Mouse (Mus musculus) hindbrain, postnatal 0 days (tissue): ENCODE results near the gene Macrod2. TPM values are rescaled to one million over a fixed set of nuclear protein-coding genes. Genes with fewer than 3 reads are reported as not detected.
A peak's percentile ranks its signal among the peaks of the same experiment; 100 is the strongest.

ENCODE experiments used
- ATAC-seq: fragments of 200-750 bp; cut with Nextera tagmentation; 2 replicates; pipeline ENCODE4 v1.8.0; 2017; ENCODE audit warnings: mild to moderate bottlenecking, moderate TSS enrichment, moderate library complexity
- DNase-seq: peaks from one replicate; pipeline ENCODE4 v3.0.0-alpha.2; 2015; ENCODE audit warnings: low spot score
- H3K27ac ChIP-seq: fragments of 300-500 bp; sonication (generic); 2 replicates; pipeline ENCODE4 v1.5.1; 2014; ENCODE audit warnings: mild to moderate bottlenecking
- H3K27me3 ChIP-seq: fragments of 300-500 bp; sonication (generic); 2 replicates; pipeline ENCODE4 v1.6.1; 2014; ENCODE audit warnings: low read length, mixed read lengths; ENCODE audit not compliant: insufficient read depth
- H3K36me3 ChIP-seq: fragments of 300-500 bp; sonication (generic); 2 replicates; pipeline ENCODE4 v1.6.1; 2014; ENCODE audit warnings: low read length, mixed read lengths; ENCODE audit not compliant: insufficient read depth
- H3K4me1 ChIP-seq: fragments of 300-500 bp; sonication (generic); 2 replicates; pipeline ENCODE4 v1.6.1; 2014; ENCODE audit warnings: antibody characterized with exemption, low read length, mixed read lengths; ENCODE audit not compliant: insufficient read depth
- H3K4me2 ChIP-seq: fragments of 300-500 bp; sonication (generic); 2 replicates; pipeline ENCODE4 v1.6.1; 2014; ENCODE audit warnings: low read depth, mild to moderate bottlenecking, low read length, moderate library complexity, mixed read lengths
- H3K4me3 ChIP-seq: fragments of 300-500 bp; sonication (generic); 2 replicates; pipeline ENCODE4 v1.5.1; 2014; ENCODE audit warnings: low read length
- H3K9ac ChIP-seq: fragments of 300-500 bp; sonication (generic); replicated peaks from 2 replicates; pipeline ENCODE4 v1.6.1; 2014; ENCODE audit warnings: mild to moderate bottlenecking, low read length, moderate library complexity, mixed read lengths
- H3K9me3 ChIP-seq: fragments of 300-500 bp; sonication (generic); 2 replicates; pipeline ENCODE4 v1.6.1; 2016; ENCODE audit warnings: low read length, mixed read lengths
- CTCF ChIP-seq: IDR thresholded peaks from 2 replicates; pipeline ENCODE4 v1.5.1; 2016; ENCODE audit warnings: antibody characterized with exemption, control low read depth, low read depth
- WGBS: fragments of 180-500 bp; shearing (Covaris S2); extraction: QIAGEN DNeasy Blood & Tissue Kit; methylation state at CpG from one replicate; pipeline ENCODE4 v1.1.7; 2014; 5-methylcytosine and 5-hydroxymethylcytosine counted together
- polyA plus RNA-seq: library from polyadenylated mRNA; unstranded; fragments of >200 nt; fragmentation: Nextera tagmentation; extraction: Ambion mirVana; gene quantifications from 2 replicates; pipeline ENCODE4 v1.2.1, GENCODE M21; 2015
- total RNA-seq: library from RNA; depleted of rRNA; stranded (reverse); fragments of >200 nt; gene quantifications from 2 replicates; pipeline ENCODE4 v1.2.3, GENCODE M21; 2014

Macrod2 gene
- total and polyA plus RNA-seq, 2 experiments from 2014 or later: 18.3 to 60.0 TPM

- no peak for DNase-seq
- no peaks in the 10 kb centered on the region for H3K27me3 ChIP-seq
- no peak overlapping the region for H3K4me3 ChIP-seq
- no peak overlapping the region for H3K4me2 ChIP-seq
- H3K27ac ChIP-seq: no peak overlapping the region
- no peak for TF ChIP-seq CTCF
- H3K9me3 ChIP-seq: no peaks in the 10 kb centered on the region
- H3K36me3 ChIP-seq: no peaks in the 10 kb centered on the region
- no peaks in the 10 kb centered on the region for H3K4me1 ChIP-seq
- no peak for ATAC-seq
- H3K9ac ChIP-seq: no peak overlapping the region
- 58% methylated on average over 2 of the region's 2 CpGs for WGBS
Observed at GRCm38 (mm10) chr2:141142266-141142665, 747.2 kb downstream of the Macrod2 start.

- ATAC-seq (peak; percentile 71), DNase-seq (peak; percentile 49)
- Histone ChIP-seq H3K4me2 (no peak overlapping the region), H3K4me1 (no peaks in the 10 kb centered on the region), H3K27ac (no peak overlapping the region), H3K9me3 (no peaks in the 10 kb centered on the region), H3K4me3 (no peak overlapping the region), H3K9ac (no peak overlapping the region), H3K36me3 (no peaks in the 10 kb centered on the region), H3K27me3 (no peaks in the 10 kb centered on the region)
- 39% methylated on average over 7 of the region's 7 CpGs for WGBS
- TF ChIP-seq CTCF: no peak
Observed at GRCm38 (mm10) chr2:141152011-141152772, 757.1 kb downstream of the Macrod2 start.

GRCm38 (mm10) chr2:141155972-141156371, 760.9 kb downstream of the Macrod2 start:
- 49% methylated on average over 4 of the region's 4 CpGs for WGBS
- Histone ChIP-seq H3K4me1 (no peaks in the 10 kb centered on the region), H3K9ac (no peak overlapping the region), H3K9me3 (no peaks in the 10 kb centered on the region), H3K4me2 (no peak overlapping the region), H3K36me3 (no peaks in the 10 kb centered on the region), H3K27ac (no peak overlapping the region), H3K27me3 (no peaks in the 10 kb centered on the region), H3K4me3 (no peak overlapping the region)
- TF ChIP-seq CTCF: no peak
- DNase-seq: peak; percentile 9
- ATAC-seq: no peak

GRCm38 (mm10) chr2:141156979-141157593, 762.0 kb downstream of the Macrod2 start:
- H3K4me2 ChIP-seq: no peak overlapping the region
- DNase-seq: no peak
- no peak for ATAC-seq
- no peaks in the 10 kb centered on the region for H3K9me3 ChIP-seq
- no peaks in the 10 kb centered on the region for H3K27me3 ChIP-seq
- H3K4me1 ChIP-seq: no peaks in the 10 kb centered on the region
- no peak for TF ChIP-seq CTCF
- no peak overlapping the region for H3K27ac ChIP-seq
- H3K4me3 ChIP-seq: no peak overlapping the region
- no peaks in the 10 kb centered on the region for H3K36me3 ChIP-seq
- 67% methylated on average over 7 of the region's 7 CpGs for WGBS
- no peak overlapping the region for H3K9ac ChIP-seq

GRCm38 (mm10) chr2:141158161-141158560, 763.1 kb downstream of the Macrod2 start:
- Histone ChIP-seq H3K27ac (no peak overlapping the region), H3K4me3 (no peak overlapping the region), H3K36me3 (no peaks in the 10 kb centered on the region), H3K9ac (no peak overlapping the region), H3K9me3 (no peaks in the 10 kb centered on the region), H3K4me2 (no peak overlapping the region), H3K4me1 (no peaks in the 10 kb centered on the region), H3K27me3 (no peaks in the 10 kb centered on the region)
- ATAC-seq: no peak
- TF ChIP-seq CTCF: no peak
- WGBS: 51% methylated on average over 7 of the region's 7 CpGs
- no peak for DNase-seq

- H3K9ac ChIP-seq: no peak overlapping the region
- H3K36me3 ChIP-seq: no peaks in the 10 kb centered on the region
- H3K27ac ChIP-seq: no peak overlapping the region
- H3K4me1 ChIP-seq: no peaks in the 10 kb centered on the region
- TF ChIP-seq CTCF: no peak
- no peak overlapping the region for H3K4me3 ChIP-seq
- H3K9me3 ChIP-seq: no peaks in the 10 kb centered on the region
- H3K4me2 ChIP-seq: no peak overlapping the region
- WGBS: 25% methylated on average over 4 of the region's 4 CpGs
- DNase-seq: no peak
- no peaks in the 10 kb centered on the region for H3K27me3 ChIP-seq
- ATAC-seq: no peak
Observed at GRCm38 (mm10) chr2:141163918-141164317, 768.8 kb downstream of the Macrod2 start.

GRCm38 (mm10) chr2:141169586-141169985, 774.5 kb downstream of the Macrod2 start:
- Histone ChIP-seq H3K36me3 (no peaks in the 10 kb centered on the region), H3K4me1 (no peaks in the 10 kb centered on the region), H3K9ac (no peak overlapping the region), H3K4me3 (no peak overlapping the region), H3K4me2 (no peak overlapping the region), H3K27me3 (no peaks in the 10 kb centered on the region), H3K9me3 (no peaks in the 10 kb centered on the region), H3K27ac (no peak overlapping the region)
- no peak for TF ChIP-seq CTCF
- 83% methylated on average over 3 of the region's 3 CpGs for WGBS
- DNase-seq (no peak), ATAC-seq (no peak)
